8 mouse cellular contexts compared by ENCODE assay signal in genomic region chr12:118811328-118811961, GRCm38 (mm10). TPM values are rescaled to one million over a fixed set of nuclear protein-coding genes. Genes with fewer than 3 reads are reported as not detected.
DNase-seq lines count a peak whose midpoint lies in the region; ATAC-seq and TF ChIP-seq lines count a peak whose summit lies in the region.

No protein-coding gene starts in this region.

- peak overlapping the region; percentile 29; the same call in 1 of the 2 replicates for H3K4me2 ChIP-seq in lung, embryonic 14.5 days
- H3K4me2 ChIP-seq in forebrain, embryonic 12.5 days = peak overlapping the region; percentile 41
- peak overlapping the region; percentile 54 for H3K4me2 ChIP-seq in limb, embryonic 12.5 days

- DNase-seq in lung, embryonic 14.5 days = no peak
- DNase-seq in lung, postnatal 25 days (ENCODE audit: low spot score) = no peak
- peak; percentile 12 for DNase-seq in retina, embryonic 14.5 days (ENCODE audit: low spot score)
- DNase-seq in urinary bladder, adult 18-20 months (ENCODE audit: low spot score in 2 of 2) = no peak
- no peak for DNase-seq in gastrocnemius, postnatal 4 days (ENCODE audit: low spot score in 2 of 2)
- no peak for DNase-seq in cerebellum, adult 8-10 months

- H3K9ac ChIP-seq in lung, embryonic 14.5 days = no peak overlapping the region
- H3K9ac ChIP-seq in forebrain, embryonic 12.5 days = no peak overlapping the region
- H3K9ac ChIP-seq in limb, embryonic 12.5 days (replicated peaks) = no peak overlapping the region

- H3K27ac ChIP-seq in lung, embryonic 14.5 days (ENCODE audit: low read depth) = no peak overlapping the region
- H3K27ac ChIP-seq in forebrain, embryonic 12.5 days = no peak overlapping the region
- H3K27ac ChIP-seq in limb, embryonic 12.5 days = no peak overlapping the region

- TF ChIP-seq CTCF in lung, embryonic 14.5 days (IDR thresholded peaks at IDR 0.05; ENCODE audit: low read depth) = no peak

- H3K9me3 ChIP-seq in lung, embryonic 14.5 days (ENCODE audit: low read depth, low read length) = no peaks in the 10 kb centered on the region
- no peaks in the 10 kb centered on the region for H3K9me3 ChIP-seq in forebrain, embryonic 12.5 days
- no peaks in the 10 kb centered on the region for H3K9me3 ChIP-seq in limb, embryonic 12.5 days

- no peaks in the 10 kb centered on the region for H3K36me3 ChIP-seq in lung, embryonic 14.5 days (ENCODE audit: insufficient read depth)
- no peaks in the 10 kb centered on the region for H3K36me3 ChIP-seq in forebrain, embryonic 12.5 days (replicated peaks)
- no peaks in the 10 kb centered on the region for H3K36me3 ChIP-seq in limb, embryonic 12.5 days

- H3K4me1 ChIP-seq in lung, embryonic 14.5 days (ENCODE audit: insufficient read depth) = no peaks in the 10 kb centered on the region
- peaks cover 8% of the 10 kb centered on the region for H3K4me1 ChIP-seq in forebrain, embryonic 12.5 days
- 0 out of 2 replicates have a peak, but pooled peaks cover 5% of the 10 kb centered on the region for H3K4me1 ChIP-seq in limb, embryonic 12.5 days (replicated peaks)

- no peak overlapping the region for H3K4me3 ChIP-seq in lung, embryonic 14.5 days (ENCODE audit: low read depth, low read length)
- 0 out of 2 replicates have a peak overlapping the region, but pooled peaks have one; percentile 3 for H3K4me3 ChIP-seq in forebrain, embryonic 12.5 days (replicated peaks)
- H3K4me3 ChIP-seq in limb, embryonic 12.5 days (replicated peaks) = peak overlapping the region; percentile 25

- H3K27me3 ChIP-seq in lung, embryonic 14.5 days (ENCODE audit: insufficient read depth, low read length) = no peaks in the 10 kb centered on the region
- H3K27me3 ChIP-seq in forebrain, embryonic 12.5 days = no peaks in the 10 kb centered on the region
- H3K27me3 ChIP-seq in limb, embryonic 12.5 days = 0 out of 2 replicates have a peak, but pooled peaks cover 4% of the 10 kb centered on the region

- ATAC-seq in lung, embryonic 14.5 days (ENCODE audit: insufficient read depth) = no peak
- peak; percentile 77; the same call in 1 of the 2 replicates for ATAC-seq in forebrain, embryonic 12.5 days (ENCODE audit: low FRiP score)
- peak; percentile 63; the same call in 1 of the 2 replicates for ATAC-seq in limb, embryonic 12.5 days (ENCODE audit: insufficient number of reproducible peaks, insufficient read depth, low FRiP score, low TSS enrichment, low read depth)

- 7% methylated on average over 17 of the region's 17 CpGs for WGBS in lung, embryonic 14.5 days
- WGBS in forebrain, embryonic 12.5 days = under 1% methylated on average over 16 of the region's 17 CpGs
- 2% methylated on average over 17 of the region's 17 CpGs for WGBS in limb, embryonic 12.5 days

RNA-seq across cellular contexts. Expression of gene Sp8, which starts 34.7 kb away (rescaled TPM):
- not detected in 2 replicates for polyA plus RNA-seq in lung, embryonic 14.5 days (2014; fragmentation: Nextera tagmentation; extraction: Ambion mirVana)
- 24.8 and 29.6 TPM in 2 replicates for polyA plus RNA-seq in forebrain, embryonic 12.5 days (2016; fragmentation: Nextera tagmentation; extraction: Ambion mirVana)
- 4.4 and 4.7 TPM in 2 replicates for polyA plus RNA-seq in limb, embryonic 12.5 days (2016; fragmentation: Nextera tagmentation; extraction: Ambion mirVana)
- not detected for total RNA-seq in gastrocnemius, postnatal 4 days (2021)
